Mouse (Mus musculus): ENCODE measurements around the gene Phxr2. TPM values are rescaled to one million over a fixed set of nuclear protein-coding genes. Genes with fewer than 3 reads are reported as not detected.

The Phxr2 gene
- not detected in 2 replicates for polyA plus RNA-seq (2014; fragmentation: Nextera tagmentation; extraction: Ambion mirVana)

- 0 out of 2 replicates have a peak, but pooled peaks cover 7% of the 10 kb centered on the region for H3K36me3 ChIP-seq (ENCODE audit: control insufficient read depth, insufficient read depth, low read length)
- H3K4me1 ChIP-seq (replicated peaks; ENCODE audit: control insufficient read depth, insufficient read depth, low read length), result no peaks in the 10 kb centered on the region
- no peaks in the 10 kb centered on the region for H3K27me3 ChIP-seq (replicated peaks; ENCODE audit: control insufficient read depth, insufficient read depth, low read length)
- H3K4me3 ChIP-seq (ENCODE audit: low read depth, low read length), result no peak within 1 kb of the TSS
- DNase-seq (ENCODE audit: low spot score) (no peak), ATAC-seq (replicated peaks; ENCODE audit: low FRiP score, low TSS enrichment, low read depth) (no peak)
- H3K9ac ChIP-seq (ENCODE audit: low read length), result no peak within 1 kb of the TSS
- no peaks in the 10 kb centered on the region for H3K9me3 ChIP-seq (ENCODE audit: control insufficient read depth, low read length)
- no peak within 1 kb of the TSS for H3K4me2 ChIP-seq (ENCODE audit: low read length)
- no peak within 1 kb of the TSS for H3K27ac ChIP-seq (ENCODE audit: low read depth)
- whole genome bisulfite sequencing, result 83% methylated on average over 4 of the region's 4 CpGs
Observed at GRCm38 (mm10) chr10:99126225-99126624, at the start of gene Phxr2. Gene Phxr2, minus strand, starts transcription at chr10:99126325.

GRCm38 (mm10) chr10:99172906-99173507 lies 46.9 kb upstream of the Phxr2 start:
- Histone ChIP-seq H3K4me1 (replicated peaks; ENCODE audit: control insufficient read depth, insufficient read depth, low read length) (peaks cover 36% of the 10 kb centered on the region; the same call in 1 of the 2 replicates), H3K4me3 (ENCODE audit: low read depth, low read length) (no peak overlapping the region), H3K4me2 (ENCODE audit: low read length) (0 out of 2 replicates have a peak overlapping the region, but pooled peaks have one; percentile 0), H3K9me3 (ENCODE audit: control insufficient read depth, low read length) (no peaks in the 10 kb centered on the region), H3K9ac (ENCODE audit: low read length) (no peak overlapping the region), H3K27ac (ENCODE audit: low read depth) (peak overlapping the region; percentile 86), H3K36me3 (ENCODE audit: control insufficient read depth, insufficient read depth, low read length) (no peaks in the 10 kb centered on the region), H3K27me3 (replicated peaks; ENCODE audit: control insufficient read depth, insufficient read depth, low read length) (no peaks in the 10 kb centered on the region)
- ATAC-seq (replicated peaks; ENCODE audit: low FRiP score, low TSS enrichment, low read depth), result no peak
- no peak for DNase-seq (ENCODE audit: low spot score)
- whole genome bisulfite sequencing, result 24% methylated on average over 7 of the region's 7 CpGs

- Histone ChIP-seq H3K27me3 (replicated peaks; ENCODE audit: control insufficient read depth, insufficient read depth, low read length) (no peaks in the 10 kb centered on the region), H3K27ac (ENCODE audit: low read depth) (peak overlapping the region; percentile 86), H3K4me2 (ENCODE audit: low read length) (peak overlapping the region; percentile 29), H3K4me3 (ENCODE audit: low read depth, low read length) (no peak overlapping the region), H3K4me1 (replicated peaks; ENCODE audit: control insufficient read depth, insufficient read depth, low read length) (peaks cover 36% of the 10 kb centered on the region; the same call in 1 of the 2 replicates), H3K9me3 (ENCODE audit: control insufficient read depth, low read length) (no peaks in the 10 kb centered on the region), H3K36me3 (ENCODE audit: control insufficient read depth, insufficient read depth, low read length) (no peaks in the 10 kb centered on the region), H3K9ac (ENCODE audit: low read length) (no peak overlapping the region)
- WGBS, result 19% methylated on average over 12 of the region's 12 CpGs
- ATAC-seq (replicated peaks; ENCODE audit: low FRiP score, low TSS enrichment, low read depth) (peak; percentile 70; the same call in 1 of the 2 replicates), DNase-seq (ENCODE audit: low spot score) (no peak)
Observed at GRCm38 (mm10) chr10:99171961-99172497, 45.9 kb upstream of the Phxr2 start.

GRCm38 (mm10) chr10:99169765-99170129 lies 43.6 kb upstream of the Phxr2 start:
- H3K4me2 ChIP-seq (ENCODE audit: low read length), result no peak overlapping the region
- no peaks in the 10 kb centered on the region for H3K36me3 ChIP-seq (ENCODE audit: control insufficient read depth, insufficient read depth, low read length)
- H3K4me3 ChIP-seq (ENCODE audit: low read depth, low read length), result no peak overlapping the region
- H3K27ac ChIP-seq (ENCODE audit: low read depth), result peak overlapping the region; percentile 35; the same call in 1 of the 2 replicates
- ATAC-seq (replicated peaks; ENCODE audit: low FRiP score, low TSS enrichment, low read depth) (no peak), DNase-seq (ENCODE audit: low spot score) (no peak)
- H3K9me3 ChIP-seq (ENCODE audit: control insufficient read depth, low read length), result no peaks in the 10 kb centered on the region
- WGBS, result 47% methylated on average over 5 of the region's 5 CpGs
- peaks cover 44% of the 10 kb centered on the region; the same call in 1 of the 2 replicates for H3K4me1 ChIP-seq (replicated peaks; ENCODE audit: control insufficient read depth, insufficient read depth, low read length)
- no peaks in the 10 kb centered on the region for H3K27me3 ChIP-seq (replicated peaks; ENCODE audit: control insufficient read depth, insufficient read depth, low read length)
- no peak overlapping the region for H3K9ac ChIP-seq (ENCODE audit: low read length)

- Histone ChIP-seq H3K4me1 (replicated peaks; ENCODE audit: control insufficient read depth, insufficient read depth, low read length) (peaks cover 45% of the 10 kb centered on the region; the same call in 1 of the 2 replicates), H3K36me3 (ENCODE audit: control insufficient read depth, insufficient read depth, low read length) (no peaks in the 10 kb centered on the region), H3K9me3 (ENCODE audit: control insufficient read depth, low read length) (no peaks in the 10 kb centered on the region), H3K9ac (ENCODE audit: low read length) (no peak overlapping the region), H3K27me3 (replicated peaks; ENCODE audit: control insufficient read depth, insufficient read depth, low read length) (no peaks in the 10 kb centered on the region), H3K4me3 (ENCODE audit: low read depth, low read length) (no peak overlapping the region), H3K27ac (ENCODE audit: low read depth) (peak overlapping the region; percentile 35; the same call in 1 of the 2 replicates), H3K4me2 (ENCODE audit: low read length) (no peak overlapping the region)
- WGBS, result 72% methylated on average over 11 of the region's 11 CpGs
- ATAC-seq (replicated peaks; ENCODE audit: low FRiP score, low TSS enrichment, low read depth), result no peak
- DNase-seq (ENCODE audit: low spot score), result no peak
Observed at GRCm38 (mm10) chr10:99168840-99169764, 43.0 kb upstream of the Phxr2 start.

- 74% methylated on average over 6 of the region's 6 CpGs for WGBS
- H3K9ac ChIP-seq (ENCODE audit: low read length), result no peak overlapping the region
- H3K36me3 ChIP-seq (ENCODE audit: control insufficient read depth, insufficient read depth, low read length), result no peaks in the 10 kb centered on the region
- no peak overlapping the region for H3K4me3 ChIP-seq (ENCODE audit: low read depth, low read length)
- H3K4me1 ChIP-seq (replicated peaks; ENCODE audit: control insufficient read depth, insufficient read depth, low read length), result peaks cover 44% of the 10 kb centered on the region; the same call in 1 of the 2 replicates
- no peaks in the 10 kb centered on the region for H3K27me3 ChIP-seq (replicated peaks; ENCODE audit: control insufficient read depth, insufficient read depth, low read length)
- no peaks in the 10 kb centered on the region for H3K9me3 ChIP-seq (ENCODE audit: control insufficient read depth, low read length)
- ATAC-seq (replicated peaks; ENCODE audit: low FRiP score, low TSS enrichment, low read depth), result no peak
- DNase-seq (ENCODE audit: low spot score), result no peak
- no peak overlapping the region for H3K4me2 ChIP-seq (ENCODE audit: low read length)
- no peak overlapping the region for H3K27ac ChIP-seq (ENCODE audit: low read depth)
Observed at GRCm38 (mm10) chr10:99168404-99168803, 42.3 kb upstream of the Phxr2 start.

GRCm38 (mm10) chr10:99166392-99166791 lies 40.3 kb upstream of the Phxr2 start:
- Histone ChIP-seq H3K27me3 (replicated peaks; ENCODE audit: control insufficient read depth, insufficient read depth, low read length) (no peaks in the 10 kb centered on the region), H3K4me1 (replicated peaks; ENCODE audit: control insufficient read depth, insufficient read depth, low read length) (peaks cover 26% of the 10 kb centered on the region; the same call in 1 of the 2 replicates), H3K27ac (ENCODE audit: low read depth) (no peak overlapping the region), H3K4me3 (ENCODE audit: low read depth, low read length) (no peak overlapping the region), H3K9ac (ENCODE audit: low read length) (no peak overlapping the region), H3K36me3 (ENCODE audit: control insufficient read depth, insufficient read depth, low read length) (no peaks in the 10 kb centered on the region), H3K9me3 (ENCODE audit: control insufficient read depth, low read length) (no peaks in the 10 kb centered on the region), H3K4me2 (ENCODE audit: low read length) (no peak overlapping the region)
- DNase-seq (ENCODE audit: low spot score), result no peak
- 58% methylated on average over 3 of the region's 3 CpGs for WGBS
- no peak for ATAC-seq (replicated peaks; ENCODE audit: low FRiP score, low TSS enrichment, low read depth)

- 59% methylated on average over 7 of the region's 7 CpGs for WGBS
- H3K4me1 ChIP-seq (replicated peaks; ENCODE audit: control insufficient read depth, insufficient read depth, low read length), result peaks cover 22% of the 10 kb centered on the region; the same call in 1 of the 2 replicates
Observed at GRCm38 (mm10) chr10:99165751-99166282, 39.7 kb upstream of the Phxr2 start.

More at GRCm38 (mm10) chr10:99165751-99166282, 39.7 kb upstream of the Phxr2 start:
- no peak overlapping the region for H3K9ac ChIP-seq (ENCODE audit: low read length)
- DNase-seq (ENCODE audit: low spot score), result no peak
- H3K9me3 ChIP-seq (ENCODE audit: control insufficient read depth, low read length), result no peaks in the 10 kb centered on the region
- H3K27me3 ChIP-seq (replicated peaks; ENCODE audit: control insufficient read depth, insufficient read depth, low read length), result no peaks in the 10 kb centered on the region
- no peaks in the 10 kb centered on the region for H3K36me3 ChIP-seq (ENCODE audit: control insufficient read depth, insufficient read depth, low read length)
- H3K27ac ChIP-seq (ENCODE audit: low read depth), result peak overlapping the region; percentile 41; the same call in 1 of the 2 replicates
- no peak overlapping the region for H3K4me2 ChIP-seq (ENCODE audit: low read length)
- no peak for ATAC-seq (replicated peaks; ENCODE audit: low FRiP score, low TSS enrichment, low read depth)
- H3K4me3 ChIP-seq (ENCODE audit: low read depth, low read length), result no peak overlapping the region

Data from intestine, embryonic 14.5 days (tissue).